Mouse (Mus musculus) testis, adult 2 months (tissue): ENCODE measurements around the gene Tcf20. TPM values are rescaled to one million over a fixed set of nuclear protein-coding genes. Genes with fewer than 3 reads are reported as not detected.

Source experiments
- H3K27ac ChIP-seq: fragments of 200-500 bp; 2 replicates; pipeline ENCODE4 v1.5.1; 2012; ENCODE audit warnings: low read depth, low read length; ENCODE audit not compliant: control insufficient read depth, insufficient read depth
- H3K27me3 ChIP-seq: fragments of 200-500 bp; 2 replicates; pipeline ENCODE4 v1.6.1; 2012; ENCODE audit warnings: mild to moderate bottlenecking, low read length, moderate library complexity; ENCODE audit not compliant: control insufficient read depth, insufficient read depth
- H3K36me3 ChIP-seq: fragments of 200-500 bp; 2 replicates; pipeline ENCODE4 v1.6.1; 2012; ENCODE audit warnings: mild to moderate bottlenecking, low read length; ENCODE audit not compliant: control insufficient read depth, insufficient read depth
- H3K4me1 ChIP-seq: fragments of 200-500 bp; 2 replicates; pipeline ENCODE4 v1.6.1; 2012; ENCODE audit warnings: low read length; ENCODE audit not compliant: control insufficient read depth, insufficient read depth
- H3K4me3 ChIP-seq: fragments of 200-500 bp; 2 replicates; pipeline ENCODE4 v1.5.1; 2012; ENCODE audit warnings: low read depth, mild to moderate bottlenecking, low read length, moderate library complexity, mixed read lengths; ENCODE audit not compliant: control insufficient read depth
- CTCF ChIP-seq: fragments of 200-500 bp; IDR thresholded peaks from 2 replicates; pipeline ENCODE4 v1.5.1; 2012; ENCODE audit warnings: low read depth, mild to moderate bottlenecking, inconsistent platforms, low read length, moderate library complexity; ENCODE audit not compliant: control insufficient read depth, insufficient read depth, insufficient replicate concordance
- POLR2A ChIP-seq: fragments of 200-500 bp; IDR thresholded peaks from 2 replicates; pipeline ENCODE4 v1.6.1; 2012; ENCODE audit warnings: low read depth, mild to moderate bottlenecking, inconsistent platforms, low read length, moderate library complexity; ENCODE audit not compliant: control insufficient read depth
- polyA plus RNA-seq: library from polyadenylated mRNA; depleted of rRNA; stranded (reverse); fragments of >200 nt; gene quantifications from 2 replicates; pipeline ENCODE4 v1.2.3, GENCODE M21; 2012

Tcf20 gene
- polyA plus RNA-seq, 1 experiment, result 26.0 TPM

DNA sequence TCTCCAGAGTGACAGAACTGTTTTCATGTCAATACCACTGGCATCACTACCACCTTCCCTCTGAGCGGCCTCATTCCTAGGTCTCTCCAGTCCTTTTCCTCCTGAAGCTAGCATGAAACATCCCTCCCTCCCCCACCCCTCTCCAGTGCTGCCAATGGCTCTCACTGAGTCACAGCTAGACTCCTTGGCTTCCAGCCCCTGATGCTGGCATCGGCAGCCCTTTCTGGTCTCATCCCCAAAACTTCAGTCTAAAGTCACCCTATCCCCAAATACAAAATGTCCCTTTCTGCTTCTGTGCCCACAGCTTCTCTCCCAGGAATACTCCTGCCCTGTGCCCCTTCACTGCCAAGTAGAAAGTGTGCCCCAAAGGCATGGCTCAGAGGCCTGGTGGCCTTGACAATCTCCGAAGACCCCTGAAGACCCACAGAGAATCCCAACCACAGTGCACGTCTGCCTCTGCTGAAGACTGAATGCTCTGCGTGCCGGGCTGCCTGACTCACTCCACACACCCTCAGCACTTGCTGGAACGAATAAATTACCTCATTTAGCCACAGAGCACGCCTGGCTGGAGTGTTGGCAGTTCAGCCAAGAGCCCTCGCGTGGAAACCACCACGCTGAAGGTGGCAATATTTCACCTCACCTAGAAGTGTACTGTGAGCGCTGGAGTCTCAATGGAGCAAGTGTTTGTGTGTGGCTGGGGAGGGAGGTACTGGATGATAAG is 47.0 kb downstream of the Tcf20 start:
- TF ChIP-seq POLR2A (no peak), CTCF (no peak)
- H3K4me3 ChIP-seq, result no peak overlapping the region
- no peaks in the 10 kb centered on the region for H3K4me1 ChIP-seq
- H3K27me3 ChIP-seq, result no peaks in the 10 kb centered on the region
- no peaks in the 10 kb centered on the region for H3K36me3 ChIP-seq
- no peak overlapping the region for H3K27ac ChIP-seq

GRCm38 (mm10) chr15:82938155-82938569 is 49.5 kb downstream of the Tcf20 start:
- Histone ChIP-seq H3K27ac (no peak overlapping the region), H3K4me3 (no peak overlapping the region)

DNA sequence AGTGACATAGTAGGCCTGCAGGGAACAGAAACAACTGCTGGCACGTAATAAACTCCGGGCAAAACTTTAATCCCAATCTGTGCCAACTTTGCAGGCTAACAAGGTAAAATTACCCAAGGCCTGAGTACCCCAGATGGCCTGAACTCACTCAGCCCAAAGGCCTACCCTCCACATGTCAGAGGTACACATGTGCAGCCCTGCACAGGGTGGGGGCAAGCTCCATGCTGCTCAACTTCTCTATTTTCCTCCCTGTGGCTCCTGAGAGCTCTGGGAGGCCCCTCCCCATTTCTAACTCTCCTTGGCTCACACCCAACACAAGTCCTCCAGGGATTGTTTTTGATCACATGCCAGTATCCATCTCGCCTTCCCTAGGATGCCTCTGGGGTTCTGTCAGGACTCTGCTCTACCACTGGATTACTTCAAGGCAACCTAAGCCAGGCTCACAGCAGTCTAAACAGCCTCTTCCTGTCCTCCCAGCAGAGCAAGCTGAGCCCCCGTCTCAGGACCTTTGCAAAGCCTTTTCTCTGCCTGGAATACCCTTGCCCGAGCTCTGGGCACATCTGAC is 50.2 kb downstream of the Tcf20 start:
- Histone ChIP-seq H3K27me3 (no peaks in the 10 kb centered on the region), H3K36me3 (no peaks in the 10 kb centered on the region)

More at GRCm38 (mm10) chr15:82938155-82938569, 49.5 kb downstream of the Tcf20 start:
- H3K36me3 ChIP-seq, result no peaks in the 10 kb centered on the region
- no peak for TF ChIP-seq CTCF
- no peak for TF ChIP-seq POLR2A
- no peaks in the 10 kb centered on the region for H3K4me1 ChIP-seq
- H3K27me3 ChIP-seq, result no peaks in the 10 kb centered on the region

GRCm38 (mm10) chr15:82934971-82935370 is 52.7 kb downstream of the Tcf20 start:
- Histone ChIP-seq H3K4me3 (no peak overlapping the region), H3K27ac (no peak overlapping the region), H3K36me3 (no peaks in the 10 kb centered on the region), H3K4me1 (no peaks in the 10 kb centered on the region), H3K27me3 (no peaks in the 10 kb centered on the region)
- TF ChIP-seq POLR2A (no peak), CTCF (no peak)

More for the DNA sequence above, 50.2 kb downstream of the Tcf20 start:
- TF ChIP-seq CTCF (no peak), POLR2A (no peak)
- Histone ChIP-seq H3K27ac (no peak overlapping the region), H3K4me1 (no peaks in the 10 kb centered on the region), H3K4me3 (no peak overlapping the region)

GRCm38 (mm10) chr15:82932936-82933650 is 54.6 kb downstream of the Tcf20 start:
- H3K4me1 ChIP-seq, result no peaks in the 10 kb centered on the region
- H3K27me3 ChIP-seq, result no peaks in the 10 kb centered on the region
- TF ChIP-seq POLR2A (no peak), CTCF (no peak)
- no peak overlapping the region for H3K4me3 ChIP-seq
- H3K27ac ChIP-seq, result no peak overlapping the region
- H3K36me3 ChIP-seq, result no peaks in the 10 kb centered on the region

- TF ChIP-seq POLR2A, result no peak
- H3K4me3 ChIP-seq, result no peak overlapping the region
- no peaks in the 10 kb centered on the region for H3K27me3 ChIP-seq
- no peak overlapping the region for H3K27ac ChIP-seq
- H3K4me1 ChIP-seq, result no peaks in the 10 kb centered on the region
- no peaks in the 10 kb centered on the region for H3K36me3 ChIP-seq
Measured at GRCm38 (mm10) chr15:82931436-82931835, 56.2 kb downstream of the Tcf20 start.

DNA sequence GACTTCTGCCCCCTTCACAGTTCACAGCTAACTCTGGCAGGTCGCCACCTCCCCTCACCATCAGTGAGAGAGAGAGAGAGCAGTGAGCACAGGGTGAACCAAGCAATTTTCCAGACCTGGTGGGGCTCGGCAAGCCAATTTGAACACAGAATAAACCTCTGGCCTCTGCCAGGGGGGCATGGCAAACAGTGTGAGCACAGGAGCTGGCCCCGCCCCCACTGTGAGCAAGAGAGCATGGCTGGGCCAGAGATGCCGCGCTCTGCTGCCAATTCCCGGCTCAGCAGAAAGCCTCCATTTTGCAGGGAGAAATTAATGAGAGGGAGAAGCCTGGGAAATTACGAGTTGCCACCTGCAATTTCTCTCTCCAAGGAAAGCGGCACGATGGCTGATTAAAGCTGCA is 58.1 kb downstream of the Tcf20 start:
- no peak overlapping the region for H3K27ac ChIP-seq
- no peak overlapping the region for H3K4me3 ChIP-seq
- H3K4me1 ChIP-seq, result no peaks in the 10 kb centered on the region; the same call in 1 of the 2 replicates
- no peaks in the 10 kb centered on the region for H3K36me3 ChIP-seq
- TF ChIP-seq POLR2A (no peak), CTCF (no peak)
- H3K27me3 ChIP-seq, result no peaks in the 10 kb centered on the region
